Mouse (Mus musculus) heart, embryonic 15.5 days (tissue): ENCODE measurements around the gene Kcnj13. TPM values are rescaled to one million over a fixed set of nuclear protein-coding genes. Genes with fewer than 3 reads are reported as not detected.

Source experiments
- ATAC-seq: fragments of 200-750 bp; cut with Nextera tagmentation; replicated peaks from 2 replicates; pipeline ENCODE4 v1.8.0; 2017; ENCODE audit warnings: low read depth, moderate TSS enrichment; ENCODE audit not compliant: insufficient number of reproducible peaks, insufficient read depth, low FRiP score
- H3K27ac ChIP-seq: fragments of 300-500 bp; sonication (generic); 2 replicates; pipeline ENCODE4 v1.5.1; 2015; ENCODE audit warnings: mild to moderate bottlenecking, inconsistent platforms
- H3K27me3 ChIP-seq: fragments of 300-500 bp; sonication (generic); 2 replicates; pipeline ENCODE4 v1.6.1; 2015; ENCODE audit warnings: inconsistent platforms
- H3K36me3 ChIP-seq: fragments of 300-500 bp; sonication (generic); 2 replicates; pipeline ENCODE4 v1.6.1; 2015; ENCODE audit warnings: mild to moderate bottlenecking, inconsistent platforms
- H3K4me1 ChIP-seq: fragments of 300-500 bp; sonication (generic); replicated peaks from 2 replicates; pipeline ENCODE4 v1.6.1; 2015; ENCODE audit warnings: inconsistent platforms
- H3K4me2 ChIP-seq: fragments of 300-500 bp; sonication (generic); 2 replicates; pipeline ENCODE4 v1.6.1; 2015; ENCODE audit warnings: inconsistent platforms, mild to moderate bottlenecking, moderate library complexity
- H3K4me3 ChIP-seq: fragments of 300-500 bp; sonication (generic); 2 replicates; pipeline ENCODE4 v1.5.1; 2015; ENCODE audit warnings: mild to moderate bottlenecking, inconsistent platforms
- H3K9ac ChIP-seq: fragments of 300-500 bp; sonication (generic); 2 replicates; pipeline ENCODE4 v1.6.1; 2015; ENCODE audit warnings: mild to moderate bottlenecking, inconsistent platforms
- H3K9me3 ChIP-seq: fragments of 300-500 bp; sonication (generic); replicated peaks from 2 replicates; pipeline ENCODE4 v1.6.1; 2016; ENCODE audit warnings: inconsistent platforms
- WGBS: fragments of 180-500 bp; shearing (Covaris S2); methylation state at CpG from one replicate; pipeline ENCODE4 v1.1.7; 2015; ENCODE audit warnings: mixed read lengths; 5-methylcytosine and 5-hydroxymethylcytosine counted together
- polyA plus RNA-seq: library from polyadenylated mRNA; unstranded; fragments of >200 nt; fragmentation: Nextera tagmentation; extraction: Ambion mirVana; gene quantifications from 2 replicates; pipeline ENCODE4 v1.2.1, GENCODE M21; 2015

Gene Kcnj13
- 0.35 and 0.62 TPM in 2 replicates for polyA plus RNA-seq

DNA sequence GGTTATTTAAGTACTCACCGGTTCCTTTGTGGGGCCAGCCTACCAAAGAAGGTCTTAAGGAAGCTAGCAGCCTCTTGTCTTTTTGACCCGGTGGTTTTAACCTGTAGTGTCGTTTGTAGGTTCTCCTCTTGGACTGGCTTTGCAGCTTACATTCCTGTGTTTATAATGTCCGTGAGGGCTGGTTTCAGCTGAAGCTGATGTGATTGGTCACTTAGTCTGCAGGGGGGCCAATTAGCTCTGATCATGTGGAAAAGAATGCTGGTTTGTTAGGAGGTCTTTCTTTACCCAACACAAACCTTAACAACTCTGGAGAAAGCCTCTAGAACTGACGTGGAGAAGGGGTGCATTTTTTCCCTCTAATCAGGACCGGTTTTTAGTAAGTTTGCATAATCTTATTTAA is at the start of gene Kcnj13:
Gene Kcnj13 (minus strand): TSS at position 136 of the 400 bp plus-strand sequence.
- ATAC-seq, result no peak
- Histone ChIP-seq H3K9ac (no peak within 1 kb of the TSS), H3K4me1 (peaks cover 12% of the 10 kb centered on the region), H3K36me3 (peaks cover 19% of the 10 kb centered on the region), H3K4me3 (no peak within 1 kb of the TSS), H3K4me2 (no peak within 1 kb of the TSS), H3K9me3 (no peaks in the 10 kb centered on the region), H3K27me3 (no peaks in the 10 kb centered on the region), H3K27ac (no peak within 1 kb of the TSS)
- 54% methylated on average over 6 of the region's 6 CpGs for WGBS

DNA sequence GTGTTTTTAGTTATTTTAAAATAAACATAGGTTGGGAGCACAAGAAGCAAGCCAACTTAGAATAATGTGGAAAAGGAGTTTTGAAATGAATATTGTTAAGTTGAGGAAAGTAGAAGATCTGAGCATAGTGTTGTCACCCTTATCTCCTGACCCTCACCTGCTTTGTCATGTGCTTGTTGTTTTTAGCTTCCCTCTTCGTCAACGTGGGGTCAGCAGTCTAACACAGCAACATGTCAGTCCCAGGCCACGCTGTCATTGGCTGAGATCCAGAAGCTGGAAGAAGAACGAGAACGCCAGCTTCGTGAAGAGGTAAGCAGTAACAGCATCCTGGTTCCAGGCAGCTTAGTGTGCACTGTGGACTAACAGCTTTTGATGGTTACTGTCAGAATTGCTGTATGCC is 42.1 kb upstream of the Kcnj13 start:
- no peak for ATAC-seq
- Histone ChIP-seq H3K4me2 (no peak overlapping the region), H3K4me1 (no peaks in the 10 kb centered on the region), H3K27ac (no peak overlapping the region), H3K9ac (no peak overlapping the region), H3K36me3 (peaks cover 66% of the 10 kb centered on the region), H3K27me3 (no peaks in the 10 kb centered on the region), H3K4me3 (no peak overlapping the region), H3K9me3 (no peaks in the 10 kb centered on the region)
- 33% methylated on average over 6 of the region's 6 CpGs for WGBS

DNA sequence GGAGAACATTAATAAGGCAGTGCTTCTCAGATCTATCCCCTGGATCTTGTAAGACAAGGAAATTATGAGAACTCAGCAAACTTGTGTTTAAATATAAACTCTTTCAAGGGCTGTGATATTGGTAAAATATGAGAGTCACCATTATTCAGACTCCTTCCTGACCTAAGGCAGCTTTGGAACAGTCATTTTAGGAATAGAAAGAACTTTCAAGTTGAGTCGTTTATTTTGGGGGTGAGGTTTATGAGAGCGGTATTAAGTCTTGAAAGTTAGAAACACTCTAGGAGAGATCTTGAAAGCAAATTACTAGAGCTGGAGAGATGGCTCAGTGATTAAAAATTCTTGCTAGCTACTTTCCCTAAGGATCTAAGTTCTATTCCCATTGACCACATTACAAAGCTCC is 40.6 kb upstream of the Kcnj13 start:
- no peak for ATAC-seq
- Histone ChIP-seq H3K36me3 (peaks cover 65% of the 10 kb centered on the region), H3K27ac (no peak overlapping the region), H3K4me2 (no peak overlapping the region), H3K4me3 (no peak overlapping the region), H3K9ac (no peak overlapping the region), H3K27me3 (no peaks in the 10 kb centered on the region), H3K9me3 (no peaks in the 10 kb centered on the region), H3K4me1 (no peaks in the 10 kb centered on the region)
- 91% methylated on average over 2 of the region's 2 CpGs for WGBS

DNA sequence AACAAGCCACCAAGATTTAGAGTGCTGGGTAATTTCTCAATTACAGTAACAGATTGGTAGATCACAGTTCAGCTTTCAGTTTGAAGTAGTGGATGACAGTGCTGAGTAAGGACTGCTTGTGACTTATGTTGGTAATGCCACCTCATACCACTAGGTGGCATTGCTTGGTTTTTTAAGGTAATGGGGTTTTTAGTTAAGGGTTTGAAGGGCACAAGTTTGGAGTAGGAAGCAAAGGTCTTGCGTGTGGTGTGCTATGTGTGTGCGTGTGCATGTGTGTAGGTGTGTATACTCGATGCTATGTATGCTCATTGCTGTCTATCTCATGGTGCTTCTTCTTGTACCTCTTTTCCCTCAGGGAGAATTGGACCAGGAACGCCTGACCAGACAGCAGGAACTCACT is 24.2 kb upstream of the Kcnj13 start:
- Histone ChIP-seq H3K4me3 (no peak overlapping the region), H3K9me3 (no peaks in the 10 kb centered on the region), H3K36me3 (peaks cover 50% of the 10 kb centered on the region), H3K27me3 (no peaks in the 10 kb centered on the region), H3K27ac (no peak overlapping the region), H3K4me2 (no peak overlapping the region), H3K4me1 (no peaks in the 10 kb centered on the region), H3K9ac (no peak overlapping the region)
- ATAC-seq, result no peak
- 85% methylated on average over 4 of the region's 4 CpGs for WGBS

DNA sequence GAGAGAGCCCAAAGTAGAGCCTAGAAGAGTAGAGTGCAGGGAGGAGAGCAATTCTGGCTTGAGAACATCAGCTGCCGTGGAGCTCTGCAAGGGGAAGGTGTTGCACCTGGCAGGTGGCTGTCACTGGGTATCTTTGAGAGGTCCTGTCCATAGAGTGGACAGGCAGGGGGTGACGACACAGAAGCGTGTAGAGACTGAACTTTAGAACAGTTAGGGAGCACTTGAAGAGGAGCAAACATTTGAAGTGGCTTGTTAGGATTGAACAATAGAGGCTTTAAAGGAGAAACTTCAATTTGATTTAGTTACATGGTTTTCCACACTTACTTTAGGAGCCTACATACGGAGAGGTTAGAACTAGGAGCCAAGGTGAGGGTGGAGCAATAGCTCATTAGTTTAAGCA is 14.9 kb upstream of the Kcnj13 start:
- Histone ChIP-seq H3K9ac (no peak overlapping the region), H3K36me3 (peaks cover 78% of the 10 kb centered on the region), H3K27me3 (no peaks in the 10 kb centered on the region), H3K4me3 (no peak overlapping the region), H3K4me1 (no peaks in the 10 kb centered on the region), H3K9me3 (no peaks in the 10 kb centered on the region), H3K27ac (no peak overlapping the region), H3K4me2 (no peak overlapping the region)
- WGBS, result 86% methylated on average over 4 of the region's 4 CpGs
- ATAC-seq, result no peak

DNA sequence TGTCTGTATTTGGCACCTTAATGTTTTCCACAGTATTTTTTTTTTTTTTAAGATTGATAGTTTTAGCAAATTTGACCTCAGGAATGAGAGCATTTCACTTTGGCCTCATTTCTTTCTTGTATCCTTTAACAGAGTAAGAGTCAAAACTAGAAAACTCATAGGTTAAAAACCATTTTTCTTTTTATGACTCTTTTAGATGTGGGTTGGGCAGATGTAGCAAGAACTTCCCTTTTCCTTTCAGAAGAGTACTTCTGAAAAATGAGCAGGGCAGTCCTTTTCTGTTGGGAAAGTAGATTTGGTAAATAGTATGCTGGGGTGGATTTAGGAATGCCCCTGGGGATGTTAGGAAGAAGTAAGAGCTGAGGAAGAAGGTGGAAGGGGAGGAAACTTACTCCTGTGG is 11.5 kb upstream of the Kcnj13 start:
- Histone ChIP-seq H3K4me3 (no peak overlapping the region), H3K9me3 (no peaks in the 10 kb centered on the region), H3K27me3 (no peaks in the 10 kb centered on the region), H3K4me2 (no peak overlapping the region), H3K4me1 (no peaks in the 10 kb centered on the region), H3K9ac (no peak overlapping the region), H3K36me3 (peaks cover 58% of the 10 kb centered on the region), H3K27ac (no peak overlapping the region)
- no peak for ATAC-seq

DNA sequence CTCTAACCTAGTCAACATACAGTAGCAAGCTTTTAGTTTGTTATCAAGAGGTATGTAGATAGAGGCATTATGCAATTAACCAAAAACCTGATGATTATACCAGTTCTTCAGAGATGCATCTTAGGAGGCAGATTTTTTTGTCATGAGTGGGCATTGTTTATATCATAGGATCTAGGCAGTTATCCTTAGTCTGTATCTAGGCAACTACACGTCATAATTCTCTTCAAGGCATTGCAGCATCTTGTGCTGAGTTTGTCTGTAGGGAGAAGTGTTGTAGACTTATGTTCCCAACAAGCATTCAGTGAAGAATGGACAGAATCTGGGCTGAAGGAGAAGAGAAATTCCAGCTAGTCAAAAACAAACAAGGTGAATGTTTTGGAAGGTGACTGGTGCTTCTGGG is 10.2 kb upstream of the Kcnj13 start:
- H3K27me3 ChIP-seq, result no peaks in the 10 kb centered on the region
- 83% methylated on average over 1 of the region's 1 CpGs for WGBS
- no peaks in the 10 kb centered on the region for H3K9me3 ChIP-seq
- no peak overlapping the region for H3K4me3 ChIP-seq
- ATAC-seq, result no peak
- H3K4me2 ChIP-seq, result no peak overlapping the region
- peaks cover 46% of the 10 kb centered on the region for H3K36me3 ChIP-seq
- H3K27ac ChIP-seq, result no peak overlapping the region
- H3K4me1 ChIP-seq, result no peaks in the 10 kb centered on the region
- no peak overlapping the region for H3K9ac ChIP-seq

DNA sequence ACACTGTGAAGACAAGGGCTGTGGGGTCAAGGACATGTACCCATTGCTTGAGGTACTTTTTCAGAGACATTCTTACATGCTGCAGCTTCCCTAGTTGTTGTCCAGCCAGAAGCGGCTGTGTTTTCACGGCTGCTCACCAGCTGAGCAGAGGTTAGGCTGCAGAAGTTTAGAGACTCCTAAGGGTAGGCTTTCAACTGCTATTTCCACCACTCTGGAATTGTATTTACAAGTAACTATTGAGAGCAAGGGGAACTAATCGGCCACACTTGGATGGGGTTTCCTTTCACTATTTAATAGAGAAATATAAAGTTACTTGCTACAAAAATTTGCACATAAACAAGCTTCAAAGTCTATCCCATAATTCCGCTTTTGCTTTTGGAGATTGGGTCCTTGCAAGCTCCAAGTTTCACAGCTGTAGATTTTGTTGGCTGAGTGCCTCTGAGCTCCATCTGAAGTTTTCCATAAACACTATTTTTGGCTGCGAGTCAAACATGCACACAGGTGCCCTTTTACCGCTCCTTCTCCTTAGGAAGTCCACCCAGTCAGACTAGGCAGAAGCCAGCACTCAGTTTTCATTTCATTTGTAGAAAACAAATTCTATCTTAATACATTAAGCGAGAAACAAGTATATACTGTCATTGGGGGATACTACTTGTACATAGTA is 2.5 kb upstream of the Kcnj13 start:
- Histone ChIP-seq H3K36me3 (0 out of 2 replicates have a peak, but pooled peaks cover 3% of the 10 kb centered on the region), H3K4me3 (no peak overlapping the region), H3K9ac (no peak overlapping the region), H3K4me1 (peaks cover 12% of the 10 kb centered on the region), H3K27ac (peak overlapping the region; percentile 70), H3K9me3 (no peaks in the 10 kb centered on the region), H3K27me3 (no peaks in the 10 kb centered on the region), H3K4me2 (no peak overlapping the region)
- 57% methylated on average over 7 of the region's 7 CpGs for WGBS
- ATAC-seq, result no peak

DNA sequence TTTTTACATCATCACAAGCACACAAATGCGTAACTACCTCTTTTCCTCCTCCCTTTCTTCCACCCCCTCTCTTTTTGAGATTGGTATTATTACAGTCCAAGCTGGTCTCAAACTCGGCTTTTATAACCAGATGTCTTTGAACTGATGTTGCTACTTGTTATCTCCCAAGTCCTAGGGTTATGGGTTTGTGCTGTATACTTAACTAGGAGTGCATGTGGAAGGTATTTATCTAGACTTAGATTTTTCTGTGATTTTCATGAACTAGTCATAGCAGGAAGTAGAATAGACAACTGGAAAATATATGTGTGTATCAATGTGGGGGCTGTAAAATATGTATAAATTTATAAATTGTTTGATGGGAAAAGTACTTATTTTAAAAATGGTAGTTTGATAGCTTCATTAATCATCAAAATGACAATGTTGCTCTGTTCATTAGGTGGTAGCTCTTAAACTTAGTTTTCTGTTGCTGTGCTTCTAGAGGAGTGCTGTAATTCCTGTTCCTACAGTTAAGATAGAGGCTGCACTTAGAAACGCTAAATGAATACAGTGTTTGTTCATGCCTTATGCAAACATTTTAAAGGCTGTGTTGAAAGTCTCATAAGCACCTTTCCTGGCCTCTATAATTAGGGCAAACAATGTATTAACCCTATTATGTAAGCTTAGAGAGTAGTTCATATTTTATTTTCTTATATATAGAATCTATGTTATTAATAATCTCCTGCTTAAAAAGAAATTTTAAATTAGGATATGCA is 909 bp downstream of the Kcnj13 start:
- peaks cover 24% of the 10 kb centered on the region for H3K36me3 ChIP-seq
- no peak overlapping the region for H3K4me3 ChIP-seq
- H3K27ac ChIP-seq, result no peak overlapping the region
- no peak overlapping the region for H3K9ac ChIP-seq
- no peaks in the 10 kb centered on the region for H3K27me3 ChIP-seq
- no peak overlapping the region for H3K4me2 ChIP-seq
- H3K9me3 ChIP-seq, result no peaks in the 10 kb centered on the region
- ATAC-seq, result no peak
- WGBS, result 80% methylated on average over 3 of the region's 3 CpGs
- peaks cover 12% of the 10 kb centered on the region for H3K4me1 ChIP-seq

DNA sequence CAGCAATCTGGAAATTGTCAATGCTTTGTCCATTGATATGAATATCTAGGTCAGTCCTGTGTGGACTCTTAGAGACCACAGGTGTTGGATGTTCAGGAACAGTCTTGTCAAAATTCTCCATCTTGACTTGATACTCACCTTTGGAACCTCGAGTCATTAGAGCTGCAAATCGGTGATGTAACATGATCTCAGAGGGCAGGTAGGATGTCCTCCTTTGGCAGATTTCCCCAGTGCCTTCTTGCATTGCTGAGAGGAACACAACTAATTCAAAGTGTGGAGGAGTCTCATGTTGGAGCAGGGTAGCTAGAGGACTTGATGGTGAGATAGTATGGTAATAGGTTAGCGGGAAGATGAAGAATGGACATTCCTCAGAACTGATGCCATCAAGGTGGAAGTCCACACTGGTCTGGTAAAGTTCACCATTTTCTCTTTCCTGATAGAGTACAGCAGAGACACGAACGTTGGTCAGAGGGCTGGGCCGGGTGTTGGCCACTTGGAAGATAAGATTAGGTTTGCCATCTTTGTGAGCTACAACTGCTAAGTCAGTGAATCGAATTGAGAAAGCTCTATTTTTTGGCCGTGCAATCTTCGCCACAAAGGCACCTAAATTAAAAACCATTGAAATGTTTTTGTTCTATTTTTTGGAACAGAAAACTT is 8.0 kb downstream of the Kcnj13 start:
- ATAC-seq, result no peak
- H3K27ac ChIP-seq, result no peak overlapping the region
- WGBS, result 72% methylated on average over 9 of the region's 9 CpGs

DNA sequence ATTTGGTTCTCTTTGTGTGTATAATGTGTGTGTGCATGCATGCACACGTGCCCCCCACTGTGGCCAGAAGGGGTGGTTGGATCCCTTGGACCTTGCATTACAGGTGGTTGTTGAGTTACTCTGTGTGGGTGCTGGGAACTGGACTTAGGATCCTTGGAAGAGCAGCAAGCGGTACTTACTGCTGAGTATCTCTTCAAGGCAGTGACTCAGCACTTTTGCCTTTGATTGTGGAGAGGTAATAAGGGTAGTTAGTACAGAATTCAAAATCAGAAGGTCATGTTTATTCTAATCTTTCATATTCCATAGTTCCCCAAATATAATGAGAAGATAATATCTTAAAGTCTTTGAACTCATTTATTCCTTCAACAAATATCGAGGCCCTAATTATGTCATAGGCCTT is 13.4 kb downstream of the Kcnj13 start:
- 90% methylated on average over 3 of the region's 3 CpGs for WGBS
- ATAC-seq, result no peak
- Histone ChIP-seq H3K9me3 (no peaks in the 10 kb centered on the region), H3K9ac (no peak overlapping the region), H3K4me2 (no peak overlapping the region), H3K27ac (no peak overlapping the region), H3K4me1 (no peaks in the 10 kb centered on the region), H3K27me3 (no peaks in the 10 kb centered on the region), H3K4me3 (no peak overlapping the region), H3K36me3 (peaks cover 11% of the 10 kb centered on the region)

More for the DNA sequence above, 8.0 kb downstream of the Kcnj13 start:
- Histone ChIP-seq H3K9me3 (no peaks in the 10 kb centered on the region), H3K4me3 (no peak overlapping the region), H3K4me1 (no peaks in the 10 kb centered on the region), H3K36me3 (peaks cover 17% of the 10 kb centered on the region), H3K4me2 (no peak overlapping the region), H3K9ac (no peak overlapping the region), H3K27me3 (no peaks in the 10 kb centered on the region)
